Mouse (Mus musculus) liver, embryonic 14.5 days (tissue): ENCODE results near the gene Rec114. TPM values are rescaled to one million over a fixed set of nuclear protein-coding genes. Genes with fewer than 3 reads are reported as not detected.
A peak's percentile ranks its signal among the peaks of the same experiment; 100 is the strongest.

Source experiments
- ATAC-seq: fragments of 200-750 bp; cut with Nextera tagmentation; 2 replicates; pipeline ENCODE4 v1.8.0; 2017; ENCODE audit warnings: moderate number of reproducible peaks, mild to moderate bottlenecking, moderate library complexity; ENCODE audit not compliant: insufficient read depth
- DNase-seq, 3 experiments: peaks; one replicate each; pipeline ENCODE4 v3.0.0-alpha.2; 2012 to 2013; ENCODE audit warnings: low read depth in 3 of 3, low spot score in 3 of 3
- H3K27ac ChIP-seq: fragments of 300-500 bp; sonication (generic); 2 replicates; pipeline ENCODE4 v1.5.1; 2014; ENCODE audit warnings: moderate library complexity, mild to moderate bottlenecking, control low read depth, inconsistent platforms
- H3K27me3 ChIP-seq: fragments of 300-500 bp; sonication (generic); 2 replicates; pipeline ENCODE4 v1.6.1; 2014; ENCODE audit warnings: mild to moderate bottlenecking, low read length, moderate library complexity; ENCODE audit not compliant: control insufficient read depth, insufficient read depth
- H3K36me3 ChIP-seq: fragments of 300-500 bp; sonication (generic); replicated peaks from 2 replicates; pipeline ENCODE4 v1.6.1; 2014; ENCODE audit warnings: low read depth; ENCODE audit not compliant: control insufficient read depth, insufficient read depth
- H3K4me1 ChIP-seq, 2 experiments: fragments of 200-500 bp in 1 of 2; fragments of 300-500 bp in 1 of 2; sonication (generic) in 1 of 2; replicated peaks; 2 replicates each; pipeline ENCODE4 v1.6.1; 2012 to 2014; ENCODE audit warnings: antibody characterized with exemption in 1 of 2, inconsistent platforms in 1 of 2, low read length in 1 of 2; ENCODE audit not compliant: control insufficient read depth in 2 of 2, insufficient read depth in 2 of 2
- H3K4me2 ChIP-seq: fragments of 300-500 bp; sonication (generic); 2 replicates; pipeline ENCODE4 v1.6.1; 2014; ENCODE audit warnings: low read depth, mild to moderate bottlenecking, control low read depth, moderate library complexity
- H3K4me3 ChIP-seq, 2 experiments: fragments of 200-500 bp in 1 of 2; fragments of 300-500 bp in 1 of 2; sonication (generic) in 1 of 2; 2 replicates each; pipeline ENCODE4 v1.5.1; 2012 to 2014; ENCODE audit warnings: low read depth in 2 of 2, low read length in 2 of 2, mild to moderate bottlenecking in 2 of 2, control low read depth in 1 of 2, inconsistent platforms in 1 of 2, moderate library complexity in 1 of 2; ENCODE audit not compliant: insufficient read depth in 1 of 2
- H3K9ac ChIP-seq: fragments of 300-500 bp; sonication (generic); replicated peaks from 2 replicates; pipeline ENCODE4 v1.6.1; 2014; ENCODE audit warnings: mild to moderate bottlenecking, control low read depth, moderate library complexity
- H3K9me3 ChIP-seq: fragments of 300-500 bp; sonication (generic); 2 replicates; pipeline ENCODE4 v1.6.1; 2016; ENCODE audit warnings: low read length, mixed read lengths; ENCODE audit not compliant: control insufficient read depth
- CTCF ChIP-seq: IDR thresholded peaks from 2 replicates; pipeline ENCODE4 v1.5.1; 2016; ENCODE audit warnings: antibody characterized with exemption, low read depth, control low read depth
- EP300 ChIP-seq: IDR thresholded peaks from 2 replicates; pipeline ENCODE4 v1.6.1; 2016; ENCODE audit warnings: antibody characterized with exemption, low read depth
- WGBS: fragments of 180-500 bp; shearing (Covaris S2); extraction: QIAGEN DNeasy Blood & Tissue Kit; methylation state at CpG from one replicate; pipeline ENCODE4 v1.1.7; 2014; ENCODE audit not compliant: insufficient replicate concordance; 5-methylcytosine and 5-hydroxymethylcytosine counted together
- polyA plus RNA-seq, 2 experiments: library from polyadenylated mRNA; depleted of rRNA in 1 of 2; stranded (reverse) in 1 of 2; unstranded in 1 of 2; fragments of >200 nt; fragmentation: Nextera tagmentation in 1 of 2; extraction: Ambion mirVana in 1 of 2; gene quantifications; 2 replicates each; pipeline versions ENCODE4 v1.2.1 to v1.2.3; 2012 to 2014

Rec114 gene
- polyA plus RNA-seq, 2 experiments = 16.3 to 40.3 TPM

- WGBS = 41% methylated on average over 2 of the region's 2 CpGs
- TF ChIP-seq CTCF (no peak), EP300 (no peak)
Measured at GRCm38 (mm10) chr9:58627197-58627596, 116.6 kb downstream of the Rec114 start.

GRCm38 (mm10) chr9:58623009-58623408 lies 120.8 kb downstream of the Rec114 start:
- no peak for ATAC-seq
- no peak for DNase-seq
- no peaks in the 10 kb centered on the region; a peak in 1 of 4 replicates for H3K4me1 ChIP-seq
- H3K9me3 ChIP-seq = no peaks in the 10 kb centered on the region
- WGBS = 88% methylated on average over 1 of the region's 1 CpGs
- H3K4me3 ChIP-seq = no peak overlapping the region
- peaks cover 18% of the 10 kb centered on the region for H3K36me3 ChIP-seq
- no peaks in the 10 kb centered on the region for H3K27me3 ChIP-seq
- no peak overlapping the region for H3K4me2 ChIP-seq
- H3K9ac ChIP-seq = no peak overlapping the region
- TF ChIP-seq EP300 (no peak), CTCF (no peak)
- H3K27ac ChIP-seq = no peak overlapping the region

More at GRCm38 (mm10) chr9:58627197-58627596, 116.6 kb downstream of the Rec114 start:
- no peak overlapping the region for H3K9ac ChIP-seq
- H3K4me1 ChIP-seq = no peaks in the 10 kb centered on the region; a peak in 1 of 4 replicates
- no peaks in the 10 kb centered on the region for H3K27me3 ChIP-seq
- no peaks in the 10 kb centered on the region for H3K9me3 ChIP-seq
- no peak overlapping the region for H3K27ac ChIP-seq
- DNase-seq = no peak
- ATAC-seq = no peak
- H3K36me3 ChIP-seq = peaks cover 41% of the 10 kb centered on the region
- no peak overlapping the region for H3K4me2 ChIP-seq
- H3K4me3 ChIP-seq = no peak overlapping the region

GRCm38 (mm10) chr9:58615064-58615938 lies 128.5 kb downstream of the Rec114 start:
- TF ChIP-seq EP300 (no peak), CTCF (peak; percentile 14; the same call in 1 of the 2 replicates)
- no peak overlapping the region for H3K9ac ChIP-seq
- ATAC-seq = no peak
- H3K4me3 ChIP-seq = no peak overlapping the region
- 70% methylated on average over 3 of the region's 3 CpGs for WGBS
- H3K4me1 ChIP-seq = peaks cover 0 to 11% of the 10 kb centered on the region in 2 experiments; a peak in 3 of 4 replicates
- H3K36me3 ChIP-seq = peaks cover 7% of the 10 kb centered on the region
- no peak overlapping the region for H3K4me2 ChIP-seq
- no peak overlapping the region for H3K27ac ChIP-seq
- no peak for DNase-seq
- no peaks in the 10 kb centered on the region for H3K27me3 ChIP-seq
- H3K9me3 ChIP-seq = no peaks in the 10 kb centered on the region

- peaks cover 0 to 11% of the 10 kb centered on the region in 2 experiments; a peak in 3 of 4 replicates for H3K4me1 ChIP-seq
- ATAC-seq (no peak), DNase-seq (no peak)
- H3K36me3 ChIP-seq = peaks cover 3% of the 10 kb centered on the region
- H3K9me3 ChIP-seq = no peaks in the 10 kb centered on the region
- H3K27ac ChIP-seq = no peak overlapping the region
- H3K4me3 ChIP-seq = no peak overlapping the region
- H3K27me3 ChIP-seq = no peaks in the 10 kb centered on the region
- no peak for TF ChIP-seq CTCF
- TF ChIP-seq EP300 = no peak
- H3K9ac ChIP-seq = no peak overlapping the region
- H3K4me2 ChIP-seq = no peak overlapping the region
- 82% methylated on average over 1 of the region's 1 CpGs for WGBS
Measured at GRCm38 (mm10) chr9:58613790-58614189, 130.0 kb downstream of the Rec114 start.

Other genes with a start within 250 kb of the Rec114 start
- gene Cd276, start 188.5 kb downstream of the Rec114 start, polyA plus RNA-seq (2012; rRNA removed) = 0.87 and 1.1 TPM in 2 replicates
- gene Cd276, start 188.5 kb downstream of the Rec114 start, polyA plus RNA-seq (2014; fragmentation: Nextera tagmentation; extraction: Ambion mirVana) = 1.2 and 1.6 TPM in 2 replicates
- gene Nptn, start 161.7 kb downstream of the Rec114 start, polyA plus RNA-seq (2012; rRNA removed) = 121 and 145 TPM in 2 replicates
- 107 and 112 TPM in 2 replicates for gene Nptn, start 161.7 kb downstream of the Rec114 start, polyA plus RNA-seq (2014; fragmentation: Nextera tagmentation; extraction: Ambion mirVana)
- gene Hcn4, start 79.4 kb upstream of the Rec114 start, polyA plus RNA-seq (2012; rRNA removed) = 0.01 and 0.02 TPM in 2 replicates
- gene Hcn4, start 79.4 kb upstream of the Rec114 start, polyA plus RNA-seq (2014; fragmentation: Nextera tagmentation; extraction: Ambion mirVana) = not detected in 2 replicates